Mouse (Mus musculus): ENCODE data around the gene Urm1.
"Not testable (repeated sequence)": the region's sequence is repeated elsewhere in the genome, so short reads cannot be mapped to it uniquely, and the experiment has no call there.

The Urm1 gene

GRCm38 (mm10) chr2:29820025-29820817, at the start of gene Urm1:
TSS of gene Urm1 (plus strand) at chr2:29820075.
- peak; percentile 27 for DNase-seq (ENCODE audit: low spot score)

DNA sequence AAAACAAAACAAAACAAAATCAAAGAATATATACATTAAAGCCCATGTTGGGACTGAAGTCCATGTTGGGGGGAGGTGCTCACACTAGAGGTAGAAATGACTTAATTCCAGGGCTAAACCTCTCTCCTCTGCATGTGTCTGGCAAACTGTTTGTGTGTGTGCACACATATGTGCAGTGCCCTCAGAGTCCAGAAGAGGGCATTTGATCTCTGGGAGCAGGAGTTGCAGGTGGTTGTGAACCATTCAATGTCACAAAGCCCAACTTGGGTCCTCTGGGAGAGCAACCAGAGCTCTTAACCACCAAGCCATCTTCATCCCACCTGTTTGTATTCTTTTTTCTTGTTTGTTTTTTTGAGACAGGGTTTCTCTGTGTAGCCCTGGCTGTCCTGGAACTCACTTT, 49.7 kb upstream of the Urm1 start:
- no peak for DNase-seq (ENCODE audit: low spot score)

GRCm38 (mm10) chr2:29771611-29772461, 48.0 kb upstream of the Urm1 start:
- peak; percentile 81 for DNase-seq (ENCODE audit: low spot score)

DNA sequence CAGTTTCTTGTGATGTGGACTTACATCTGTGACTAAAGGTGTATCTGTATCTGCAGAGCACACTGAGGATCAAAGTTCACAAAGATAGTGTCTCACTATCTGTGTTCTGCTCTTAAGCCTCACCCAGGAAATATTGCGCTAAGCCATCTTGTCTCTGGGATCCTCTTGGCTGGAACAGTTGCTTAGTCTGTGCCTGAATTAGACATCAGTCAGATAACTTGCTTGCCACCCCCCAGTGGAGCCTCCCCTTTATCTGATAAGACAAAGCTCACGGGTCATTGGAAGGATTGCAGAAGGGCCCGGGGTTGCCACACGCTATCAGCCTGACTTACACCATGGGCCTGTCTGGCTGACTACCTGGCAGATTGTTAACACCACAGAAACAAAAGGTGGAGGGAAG, 46.6 kb upstream of the Urm1 start:
- DNase-seq (ENCODE audit: low spot score), result no peak

- DNase-seq (ENCODE audit: low spot score), result not testable (repeated sequence)
These were observed 38.6 kb upstream of the Urm1 start for GRCm38 (mm10) chr2:29781256-29781655.

DNA sequence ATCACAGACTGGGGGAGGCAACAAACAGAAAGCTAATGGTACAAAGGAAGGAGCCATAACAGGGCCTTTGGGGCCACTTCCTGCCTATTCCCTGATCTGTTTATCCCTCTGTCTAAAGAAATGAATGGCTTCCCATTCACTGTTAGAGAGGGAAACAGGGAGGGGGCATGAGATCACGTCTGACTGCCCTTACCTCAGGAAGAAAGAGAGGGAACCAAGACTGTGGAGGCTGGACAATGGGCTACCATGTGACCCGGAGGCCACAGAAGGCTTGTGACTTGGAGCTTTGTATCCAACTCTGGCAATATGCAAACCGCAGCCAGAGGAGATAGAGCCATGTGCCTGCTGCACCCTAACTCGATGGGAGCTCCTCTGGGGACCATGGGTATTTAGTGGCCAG, 35.6 kb upstream of the Urm1 start:
- no peak for DNase-seq (ENCODE audit: low spot score)

DNA sequence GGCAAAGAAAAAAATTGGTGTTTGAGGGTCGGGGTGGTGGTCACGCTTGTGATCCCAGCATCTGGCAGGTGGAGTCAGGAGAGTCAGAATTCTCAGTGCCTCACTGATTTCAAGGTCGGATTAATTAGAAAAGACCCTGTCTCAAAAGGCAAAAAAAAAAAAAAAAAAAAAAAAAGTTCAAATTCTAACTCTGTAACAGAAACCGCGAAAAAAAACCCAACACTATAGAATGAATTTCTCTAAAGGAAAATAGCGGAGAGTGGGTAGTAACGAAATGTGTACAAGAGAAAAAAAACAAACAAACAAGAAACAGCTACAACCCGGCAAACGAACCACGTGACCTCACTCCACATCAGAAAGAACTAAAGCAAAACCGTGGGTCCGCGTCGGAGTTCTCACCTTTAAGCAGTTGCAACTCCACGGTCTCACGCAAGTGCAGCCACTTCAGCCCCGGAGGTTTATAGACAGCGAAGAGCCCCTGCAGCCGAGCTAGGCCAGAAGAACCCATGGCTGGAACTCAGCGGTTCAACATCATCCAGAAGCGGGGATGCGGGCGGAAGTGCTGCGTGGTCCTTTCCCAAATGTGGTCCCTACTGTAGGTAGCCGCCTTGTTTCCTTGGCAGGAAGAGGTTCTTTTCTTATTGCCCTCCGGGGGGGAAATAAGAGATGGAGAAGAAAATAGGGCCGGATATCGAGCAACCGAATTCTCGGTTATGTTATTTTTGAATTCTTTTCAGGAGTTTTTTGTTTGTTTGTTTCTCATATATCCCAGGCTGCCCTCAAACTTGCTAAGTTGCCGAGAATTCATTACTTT, 32.6 kb upstream of the Urm1 start, which contains the start of gene Coq4:
Coq4 (plus strand) TSS at position 390 of the 814 bp plus-strand sequence.
- peak; percentile 93 for DNase-seq (ENCODE audit: low spot score)

DNA sequence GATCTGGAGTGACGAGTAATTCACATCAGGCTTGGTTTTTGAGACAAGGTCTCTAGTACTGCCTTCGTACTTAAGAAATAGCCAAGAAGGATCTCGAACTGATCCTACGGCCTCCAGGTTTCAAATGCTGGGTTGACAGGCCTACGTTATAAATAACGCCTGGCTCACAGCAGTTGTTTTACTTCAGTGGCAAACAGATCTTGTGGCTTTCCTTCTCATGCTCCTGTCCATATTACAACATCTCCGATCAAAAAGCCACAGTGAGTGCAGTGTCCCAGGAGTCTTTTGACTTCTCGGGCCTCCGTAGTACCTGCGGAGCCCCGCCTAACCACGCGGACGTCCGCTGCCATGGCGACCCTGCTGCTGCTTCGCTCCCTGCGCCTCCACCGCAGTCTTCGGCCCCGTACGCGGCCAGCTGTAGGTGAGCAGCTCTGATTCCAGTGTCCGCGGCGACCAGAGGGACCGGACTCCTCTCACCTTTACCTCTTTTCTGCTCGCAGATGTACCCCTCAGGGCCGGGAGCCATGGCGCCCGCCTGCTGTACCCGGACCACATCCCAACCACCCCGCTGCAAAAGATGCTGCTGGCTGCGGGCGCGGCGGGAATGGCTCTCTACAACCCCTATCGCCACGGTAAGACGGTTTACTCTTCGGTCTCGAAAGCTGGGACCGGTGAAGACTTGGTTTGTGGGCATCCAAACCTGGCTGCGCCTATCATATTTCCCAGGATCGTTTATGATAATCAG, 31.8 kb upstream of the Urm1 start, which contains the start of gene Trub2:
Trub2 (minus strand) TSS at position 566 of the 745 bp plus-strand sequence.
- peak; percentile 71 for DNase-seq (ENCODE audit: low spot score)

GRCm38 (mm10) chr2:29792772-29793487, 26.9 kb upstream of the Urm1 start:
- DNase-seq (ENCODE audit: low spot score), result no peak

- DNase-seq (ENCODE audit: low spot score), result peak; percentile 85
These were observed 17.6 kb upstream of the Urm1 start, which contains the start of gene Slc27a4 for GRCm38 (mm10) chr2:29802075-29802826. TSS of gene Slc27a4 (plus strand) at chr2:29802634.

DNA sequence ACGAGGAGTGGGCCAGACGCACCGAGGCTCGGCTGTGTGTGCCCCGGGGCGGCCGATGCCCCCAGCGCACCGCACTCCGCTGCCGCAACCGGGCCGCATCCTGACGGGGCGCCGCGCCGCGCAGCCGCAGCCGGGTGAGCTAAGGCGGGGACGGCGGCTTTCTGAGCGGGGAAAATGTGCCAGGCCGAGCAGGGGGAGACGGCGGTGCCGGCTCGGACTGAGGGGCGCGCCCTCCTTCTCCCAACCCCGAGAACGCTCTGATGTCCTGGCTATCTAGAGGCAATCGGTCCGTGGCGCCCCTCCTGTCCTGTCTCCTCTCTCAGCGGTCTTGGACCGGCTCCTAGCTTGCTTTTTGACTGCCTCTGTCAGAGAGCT, 17.1 kb upstream of the Urm1 start:
- DNase-seq (ENCODE audit: low spot score), result peak; percentile 13

DNA sequence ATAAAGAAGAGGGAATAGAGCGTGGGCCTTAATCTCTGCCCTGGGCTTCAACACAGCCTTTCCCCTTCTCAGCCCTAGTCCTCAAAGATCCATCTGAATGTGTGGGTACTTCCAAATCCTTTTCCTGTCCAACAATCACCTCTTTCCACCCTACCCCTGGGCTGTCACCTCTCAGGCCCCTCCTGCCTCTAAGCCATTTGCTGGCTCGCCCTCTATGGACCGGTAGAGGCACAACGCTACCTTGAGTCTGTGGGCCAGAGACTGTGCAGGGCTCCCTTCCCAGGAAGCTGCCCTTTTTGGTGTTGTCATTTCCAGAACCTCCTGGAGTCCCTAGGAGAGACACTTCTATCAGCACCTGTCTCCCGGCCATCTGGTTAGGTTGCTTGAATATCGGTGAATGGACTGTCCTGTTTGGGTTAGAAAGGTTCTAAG, 16.5 kb upstream of the Urm1 start:
- peak; percentile 47 for DNase-seq (ENCODE audit: low spot score)

DNA sequence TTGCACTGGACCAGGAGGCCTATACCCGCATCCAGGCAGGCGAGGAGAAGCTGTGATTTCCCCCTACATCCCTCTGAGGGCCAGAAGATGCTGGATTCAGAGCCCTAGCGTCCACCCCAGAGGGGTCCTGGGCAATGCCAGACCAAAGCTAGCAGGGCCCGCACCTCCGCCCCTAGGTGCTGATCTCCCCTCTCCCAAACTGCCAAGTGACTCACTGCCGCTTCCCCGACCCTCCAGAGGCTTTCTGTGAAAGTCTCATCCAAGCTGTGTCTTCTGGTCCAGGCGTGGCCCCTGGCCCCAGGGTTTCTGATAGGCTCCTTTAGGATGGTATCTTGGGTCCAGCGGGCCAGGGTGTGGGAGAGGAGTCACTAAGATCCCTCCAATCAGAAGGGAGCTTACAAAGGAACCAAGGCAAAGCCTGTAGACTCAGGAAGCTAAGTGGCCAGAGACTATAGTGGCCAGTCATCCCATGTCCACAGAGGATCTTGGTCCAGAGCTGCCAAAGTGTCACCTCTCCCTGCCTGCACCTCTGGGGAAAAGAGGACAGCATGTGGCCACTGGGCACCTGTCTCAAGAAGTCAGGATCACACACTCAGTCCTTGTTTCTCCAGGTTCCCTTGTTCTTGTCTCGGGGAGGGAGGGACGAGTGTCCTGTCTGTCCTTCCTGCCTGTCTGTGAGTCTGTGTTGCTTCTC, 4.0 kb upstream of the Urm1 start:
- DNase-seq (ENCODE audit: low spot score), result no peak

GRCm38 (mm10) chr2:29817426-29818232, 2.2 kb upstream of the Urm1 start:
- peak; percentile 82 for DNase-seq (ENCODE audit: low spot score)

GRCm38 (mm10) chr2:29819363-29819762, 512 bp upstream of the Urm1 start:
- no peak for DNase-seq (ENCODE audit: low spot score)

- DNase-seq (ENCODE audit: low spot score), result no peak
These were observed 6.5 kb downstream of the Urm1 start for GRCm38 (mm10) chr2:29826318-29826925.

DNA sequence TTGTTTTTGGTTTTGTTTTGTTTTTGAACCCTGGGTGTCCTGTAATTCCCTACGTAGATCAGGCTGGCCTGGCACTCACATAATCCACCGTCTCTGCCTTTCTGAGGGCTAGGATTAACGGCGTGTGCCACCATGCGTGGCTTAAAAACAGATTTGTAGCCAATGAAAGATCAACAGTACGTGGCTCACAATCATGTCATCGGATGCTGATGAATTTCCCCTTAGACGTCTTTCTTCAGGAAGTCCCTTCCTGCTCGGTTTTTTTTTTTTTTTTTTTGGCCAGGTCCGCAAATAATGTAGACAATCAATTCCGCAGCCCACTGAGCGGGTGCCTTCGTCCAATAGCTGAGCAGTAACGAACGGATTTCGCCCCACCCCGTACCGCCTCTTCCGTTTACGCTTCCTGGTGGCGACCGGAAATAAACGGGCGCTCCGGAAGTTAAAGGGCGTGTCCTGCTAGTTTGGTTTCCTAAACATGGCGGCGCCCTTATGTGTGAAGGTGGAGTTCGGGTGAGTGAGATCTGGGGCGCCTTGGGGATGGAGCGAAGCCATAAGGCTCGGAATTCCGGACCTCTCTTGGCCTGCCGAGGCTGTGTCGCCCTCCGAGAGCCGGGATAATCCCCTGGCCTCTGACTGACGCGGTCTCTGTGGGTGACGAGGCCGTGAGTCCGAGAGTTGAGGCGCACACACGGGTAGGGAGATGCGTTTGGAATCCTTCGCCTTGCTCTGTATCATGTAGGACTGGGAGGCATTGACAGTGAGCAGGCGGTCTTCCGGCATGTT, 7.2 kb downstream of the Urm1 start:
- peak; percentile 97 for DNase-seq (ENCODE audit: low spot score)

Measured in adipocyte (in vitro differentiated cells).